Mouse (Mus musculus) hindbrain, postnatal 0 days (tissue): ENCODE measurements at regions not wholly inside any gene's neighbourhood (a gene's known extent, or its start where the extent isn't known, plus 50 kb on each side); places are given as distances from the start of the nearest gene placed in this dataset.

Experiments
- ATAC-seq: fragments of 200-750 bp; cut with Nextera tagmentation; 2 replicates; pipeline ENCODE4 v1.8.0; 2017; ENCODE audit warnings: mild to moderate bottlenecking, moderate TSS enrichment, moderate library complexity
- DNase-seq: peaks from one replicate; pipeline ENCODE4 v3.0.0-alpha.2; 2015; ENCODE audit warnings: low spot score
- H3K27ac ChIP-seq: fragments of 300-500 bp; sonication (generic); 2 replicates; pipeline ENCODE4 v1.5.1; 2014; ENCODE audit warnings: mild to moderate bottlenecking
- H3K27me3 ChIP-seq: fragments of 300-500 bp; sonication (generic); 2 replicates; pipeline ENCODE4 v1.6.1; 2014; ENCODE audit warnings: low read length, mixed read lengths; ENCODE audit not compliant: insufficient read depth
- H3K36me3 ChIP-seq: fragments of 300-500 bp; sonication (generic); 2 replicates; pipeline ENCODE4 v1.6.1; 2014; ENCODE audit warnings: low read length, mixed read lengths; ENCODE audit not compliant: insufficient read depth
- H3K4me1 ChIP-seq: fragments of 300-500 bp; sonication (generic); 2 replicates; pipeline ENCODE4 v1.6.1; 2014; ENCODE audit warnings: antibody characterized with exemption, low read length, mixed read lengths; ENCODE audit not compliant: insufficient read depth
- H3K4me2 ChIP-seq: fragments of 300-500 bp; sonication (generic); 2 replicates; pipeline ENCODE4 v1.6.1; 2014; ENCODE audit warnings: low read depth, mild to moderate bottlenecking, low read length, moderate library complexity, mixed read lengths
- H3K4me3 ChIP-seq: fragments of 300-500 bp; sonication (generic); 2 replicates; pipeline ENCODE4 v1.5.1; 2014; ENCODE audit warnings: low read length
- H3K9ac ChIP-seq: fragments of 300-500 bp; sonication (generic); replicated peaks from 2 replicates; pipeline ENCODE4 v1.6.1; 2014; ENCODE audit warnings: mild to moderate bottlenecking, low read length, moderate library complexity, mixed read lengths
- H3K9me3 ChIP-seq: fragments of 300-500 bp; sonication (generic); 2 replicates; pipeline ENCODE4 v1.6.1; 2016; ENCODE audit warnings: low read length, mixed read lengths
- CTCF ChIP-seq: IDR thresholded peaks from 2 replicates; pipeline ENCODE4 v1.5.1; 2016; ENCODE audit warnings: antibody characterized with exemption, control low read depth, low read depth
- WGBS: fragments of 180-500 bp; shearing (Covaris S2); extraction: QIAGEN DNeasy Blood & Tissue Kit; methylation state at CpG from one replicate; pipeline ENCODE4 v1.1.7; 2014; 5-methylcytosine and 5-hydroxymethylcytosine counted together

- ATAC-seq (no peak), DNase-seq (no peak)
- Histone ChIP-seq H3K27ac (no peak overlapping the region), H3K36me3 (no peaks in the 10 kb centered on the region), H3K27me3 (no peaks in the 10 kb centered on the region), H3K9ac (no peak overlapping the region), H3K9me3 (no peaks in the 10 kb centered on the region), H3K4me1 (no peaks in the 10 kb centered on the region), H3K4me3 (no peak overlapping the region), H3K4me2 (no peak overlapping the region)
- no peak for TF ChIP-seq CTCF
Measured at GRCm38 (mm10) chr11:7949931-7950330, 714.4 kb downstream of the Tns3 start.

- Histone ChIP-seq H3K27me3 (no peaks in the 10 kb centered on the region), H3K4me3 (no peak overlapping the region), H3K4me1 (no peaks in the 10 kb centered on the region), H3K9ac (no peak overlapping the region), H3K4me2 (no peak overlapping the region), H3K27ac (no peak overlapping the region), H3K9me3 (no peaks in the 10 kb centered on the region), H3K36me3 (no peaks in the 10 kb centered on the region)
- TF ChIP-seq CTCF = no peak
- WGBS = 75% methylated on average over 6 of the region's 6 CpGs
- ATAC-seq (no peak), DNase-seq (peak; percentile 7)
Measured at GRCm38 (mm10) chr11:7949201-7949875, 715.0 kb downstream of the Tns3 start.

- H3K27ac ChIP-seq = no peak overlapping the region
- TF ChIP-seq CTCF = no peak
- H3K4me3 ChIP-seq = no peak overlapping the region
- no peaks in the 10 kb centered on the region for H3K27me3 ChIP-seq
- 79% methylated on average over 5 of the region's 5 CpGs for WGBS
- ATAC-seq = no peak
- H3K36me3 ChIP-seq = no peaks in the 10 kb centered on the region
- DNase-seq = no peak
- H3K9ac ChIP-seq = no peak overlapping the region
- H3K9me3 ChIP-seq = no peaks in the 10 kb centered on the region
- no peaks in the 10 kb centered on the region for H3K4me1 ChIP-seq
- no peak overlapping the region for H3K4me2 ChIP-seq
Measured at GRCm38 (mm10) chr11:7944956-7945515, 719.3 kb downstream of the Tns3 start.

- 75% methylated on average over 4 of the region's 4 CpGs for WGBS
- H3K4me1 ChIP-seq = no peaks in the 10 kb centered on the region
Measured at GRCm38 (mm10) chr11:7944373-7944772, 720.0 kb downstream of the Tns3 start.

GRCm38 (mm10) chr11:7933611-7934010 is 719.9 kb upstream of the Igfbp3 start:
- WGBS = 74% methylated on average over 3 of the region's 3 CpGs
- Histone ChIP-seq H3K36me3 (no peaks in the 10 kb centered on the region), H3K27ac (no peak overlapping the region), H3K4me3 (no peak overlapping the region), H3K27me3 (no peaks in the 10 kb centered on the region), H3K4me1 (no peaks in the 10 kb centered on the region), H3K9ac (no peak overlapping the region), H3K4me2 (no peak overlapping the region), H3K9me3 (no peaks in the 10 kb centered on the region)
- DNase-seq = no peak
- no peak for TF ChIP-seq CTCF
- ATAC-seq = no peak

More at GRCm38 (mm10) chr11:7944373-7944772, 720.0 kb downstream of the Tns3 start:
- no peak for TF ChIP-seq CTCF
- H3K27me3 ChIP-seq = no peaks in the 10 kb centered on the region
- ATAC-seq (no peak), DNase-seq (no peak)
- no peaks in the 10 kb centered on the region for H3K36me3 ChIP-seq
- no peak overlapping the region for H3K27ac ChIP-seq
- no peaks in the 10 kb centered on the region for H3K9me3 ChIP-seq
- H3K4me2 ChIP-seq = no peak overlapping the region
- no peak overlapping the region for H3K4me3 ChIP-seq
- no peak overlapping the region for H3K9ac ChIP-seq

GRCm38 (mm10) chr11:7932638-7933037 is 718.9 kb upstream of the Igfbp3 start:
- Histone ChIP-seq H3K27me3 (no peaks in the 10 kb centered on the region), H3K4me1 (no peaks in the 10 kb centered on the region), H3K27ac (no peak overlapping the region), H3K36me3 (no peaks in the 10 kb centered on the region), H3K4me3 (no peak overlapping the region), H3K9ac (no peak overlapping the region), H3K4me2 (no peak overlapping the region), H3K9me3 (no peaks in the 10 kb centered on the region)
- ATAC-seq (no peak), DNase-seq (no peak)
- TF ChIP-seq CTCF = no peak
- WGBS = 92% methylated on average over 5 of the region's 5 CpGs

- ATAC-seq (no peak), DNase-seq (no peak)
- no peak overlapping the region for H3K4me2 ChIP-seq
- H3K4me3 ChIP-seq = no peak overlapping the region
- no peaks in the 10 kb centered on the region for H3K4me1 ChIP-seq
- H3K27me3 ChIP-seq = no peaks in the 10 kb centered on the region
- no peak overlapping the region for H3K27ac ChIP-seq
- WGBS = 91% methylated on average over 3 of the region's 3 CpGs
- H3K9me3 ChIP-seq = no peaks in the 10 kb centered on the region
- no peak overlapping the region for H3K9ac ChIP-seq
- no peak for TF ChIP-seq CTCF
- no peaks in the 10 kb centered on the region for H3K36me3 ChIP-seq
Measured at GRCm38 (mm10) chr11:7931064-7931797, 717.5 kb upstream of the Igfbp3 start.
